Mouse (Mus musculus): ENCODE data around the gene Trim46.

DNA sequence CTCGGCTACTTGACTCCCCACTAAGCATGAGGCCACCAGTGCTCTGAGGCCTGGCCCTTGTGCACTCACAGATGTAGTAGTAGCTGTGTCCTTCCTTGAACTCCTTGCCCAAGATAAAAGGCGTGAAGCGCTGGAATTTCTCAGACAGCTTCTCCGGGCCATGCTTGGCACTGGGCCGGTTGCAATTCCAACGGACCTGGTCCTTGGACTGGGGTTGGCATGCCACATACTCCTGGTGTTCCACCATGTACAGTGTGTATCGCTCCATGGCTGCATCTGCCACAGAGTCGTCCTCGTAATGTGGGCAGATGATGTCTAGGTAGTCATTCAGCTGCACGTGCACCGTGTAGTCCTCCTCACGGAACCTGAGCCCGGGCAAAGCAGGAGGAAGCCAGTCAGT, 30.0 kb upstream of the Trim46 start:
- TF ChIP-seq CTCF (IDR thresholded peaks at IDR 0.05; ENCODE audit: low read depth) (no peak), EP300 (optimal IDR thresholded peaks at IDR 0.05) (no peak)

Measured in stomach, postnatal 0 days (tissue).